8 mouse cellular contexts compared by ENCODE assay signal in genomic region chr11:95521563-95521962, GRCm38 (mm10). TPM values are rescaled to one million over a fixed set of nuclear protein-coding genes. Genes with fewer than 3 reads are reported as not detected.
DNase-seq lines count a peak whose midpoint lies in the region; ATAC-seq and TF ChIP-seq lines count a peak whose summit lies in the region.

No protein-coding gene starts in this region.

- WGBS in heart, embryonic 15.5 days, result under 1% methylated on average over 13 of the region's 13 CpGs
- WGBS in liver, embryonic 11.5 days, result 2% methylated on average over 13 of the region's 13 CpGs
- WGBS in stomach, embryonic 14.5 days, result 1% methylated on average over 13 of the region's 13 CpGs

- peak overlapping the region; percentile 57 for H3K4me2 ChIP-seq in heart, embryonic 15.5 days
- H3K4me2 ChIP-seq in liver, embryonic 11.5 days, result peak overlapping the region; percentile 52
- H3K4me2 ChIP-seq in myocyte (ENCODE audit: low read depth), result peak overlapping the region; percentile 38
- H3K4me2 ChIP-seq in stomach, embryonic 14.5 days (replicated peaks; ENCODE audit: low read depth, low read length), result peak overlapping the region; percentile 35

- no peaks in the 10 kb centered on the region for H3K9me3 ChIP-seq in heart, embryonic 15.5 days (replicated peaks)
- H3K9me3 ChIP-seq in liver, embryonic 11.5 days (ENCODE audit: control insufficient read depth, low read length), result no peaks in the 10 kb centered on the region
- H3K9me3 ChIP-seq in stomach, embryonic 14.5 days (ENCODE audit: control insufficient read depth, low read depth, low read length), result no peaks in the 10 kb centered on the region

- H3K27ac ChIP-seq in heart, embryonic 15.5 days, result no peak overlapping the region
- H3K27ac ChIP-seq in liver, embryonic 11.5 days (ENCODE audit: low read depth, low read length), result no peak overlapping the region
- no peak overlapping the region for H3K27ac ChIP-seq in stomach, embryonic 14.5 days (ENCODE audit: low read length)

- no peaks in the 10 kb centered on the region for H3K79me2 ChIP-seq in myocyte (ENCODE audit: control insufficient read depth, insufficient read depth)

- ATAC-seq in erythroid progenitor cell, adult 5-6 weeks (replicated peaks; ENCODE audit: low FRiP score, poor library complexity, severe bottlenecking), result peak; percentile 67
- 0 out of 2 replicates have a peak, but pooled peaks have one; percentile 31 for ATAC-seq in heart, embryonic 15.5 days (replicated peaks; ENCODE audit: insufficient number of reproducible peaks, insufficient read depth, low FRiP score, low read depth)
- ATAC-seq in liver, embryonic 11.5 days (replicated peaks; ENCODE audit: low FRiP score), result peak; percentile 39; the same call in 1 of the 2 replicates
- ATAC-seq in stomach, embryonic 14.5 days (ENCODE audit: insufficient number of reproducible peaks, insufficient read depth, low FRiP score, low read depth), result peak; percentile 35; the same call in 1 of the 2 replicates

- no peak for TF ChIP-seq POLR2A in brain, embryonic 14.5 days (IDR thresholded peaks at IDR 0.05; ENCODE audit: borderline replicate concordance, extremely low read depth, insufficient read depth, insufficient read length, poor library complexity, severe bottlenecking)
- TF ChIP-seq POLR2A in myocyte (IDR thresholded peaks at IDR 0.05; ENCODE audit: insufficient read length, low read depth), result no peak

- DNase-seq in CD4-positive helper T cell, adult 2 months (ENCODE audit: low read depth, low spot score), result peak; percentile 76
- DNase-seq in brain, embryonic 14.5 days (ENCODE audit: low read depth), result peak; percentile 89
- DNase-seq in kidney, postnatal 10 days, result peak; percentile 85
- DNase-seq in liver, embryonic 11.5 days (ENCODE audit: low spot score), result peak; percentile 69

- peaks cover 19% of the 10 kb centered on the region for H3K27me3 ChIP-seq in heart, embryonic 15.5 days
- H3K27me3 ChIP-seq in liver, embryonic 11.5 days (replicated peaks; ENCODE audit: control insufficient read depth, insufficient read depth, low read length), result peaks cover 19% of the 10 kb centered on the region
- H3K27me3 ChIP-seq in myocyte (ENCODE audit: control insufficient read depth, insufficient read depth, insufficient read length), result peaks cover 14% of the 10 kb centered on the region
- no peaks in the 10 kb centered on the region for H3K27me3 ChIP-seq in stomach, embryonic 14.5 days (ENCODE audit: control insufficient read depth, insufficient read depth, low read length)

- peak overlapping the region; percentile 31 for H3K4me3 ChIP-seq in heart, embryonic 15.5 days
- peak overlapping the region; percentile 5; the same call in 1 of the 2 replicates for H3K4me3 ChIP-seq in liver, embryonic 11.5 days (ENCODE audit: low read depth, low read length)
- no peak overlapping the region for H3K4me3 ChIP-seq in myocyte
- no peak overlapping the region; the same call in 1 of the 2 replicates for H3K4me3 ChIP-seq in stomach, embryonic 14.5 days (ENCODE audit: low read depth, low read length)

- peak; percentile 95 for TF ChIP-seq CTCF in brain, embryonic 14.5 days (IDR thresholded peaks at IDR 0.05; ENCODE audit: borderline replicate concordance, extremely low read depth, insufficient read depth, insufficient read length)

- H3K36me3 ChIP-seq in heart, embryonic 15.5 days, result no peaks in the 10 kb centered on the region
- H3K36me3 ChIP-seq in liver, embryonic 11.5 days (ENCODE audit: control insufficient read depth, insufficient read depth, low read length), result no peaks in the 10 kb centered on the region
- H3K36me3 ChIP-seq in myocyte (ENCODE audit: control insufficient read depth, insufficient read depth), result no peaks in the 10 kb centered on the region
- no peaks in the 10 kb centered on the region for H3K36me3 ChIP-seq in stomach, embryonic 14.5 days (ENCODE audit: control insufficient read depth, insufficient read depth, low read length)

- H3K9ac ChIP-seq in heart, embryonic 15.5 days, result no peak overlapping the region
- H3K9ac ChIP-seq in liver, embryonic 11.5 days (ENCODE audit: low read depth, low read length), result no peak overlapping the region
- no peak overlapping the region; the same call in 1 of the 2 replicates for H3K9ac ChIP-seq in stomach, embryonic 14.5 days (replicated peaks; ENCODE audit: low read depth, low read length)

- peaks cover 15% of the 10 kb centered on the region for H3K4me1 ChIP-seq in heart, embryonic 15.5 days (replicated peaks)
- no peaks in the 10 kb centered on the region for H3K4me1 ChIP-seq in liver, embryonic 11.5 days (replicated peaks; ENCODE audit: control insufficient read depth, insufficient read depth, low read length)
- H3K4me1 ChIP-seq in stomach, embryonic 14.5 days (ENCODE audit: control insufficient read depth, insufficient read depth, low read length), result no peaks in the 10 kb centered on the region; the same call in 1 of the 2 replicates

- H3ac ChIP-seq in myocyte (ENCODE audit: control insufficient read depth, insufficient read length), result no peak overlapping the region

TF ChIP-seq in myocyte, 11 proteins besides CTCF, POLR2A, EP300 and RAD21:
- TF ChIP-seq E2F4 (IDR thresholded peaks at IDR 0.05; ENCODE audit: insufficient read depth) (peak; percentile 30), CEBPB (IDR thresholded peaks at IDR 0.05; ENCODE audit: insufficient read depth, poor library complexity, severe bottlenecking) (no peak)

RNA-seq across cellular contexts. Expression of gene Nxph3, which starts 7.2 kb away (rescaled TPM):
- polyA plus RNA-seq in brain, embryonic 14.5 days (2012; rRNA removed), result 9.2 and 15.6 TPM in 2 replicates
- not detected in 2 replicates for total RNA-seq in erythroid progenitor cell, adult 5-6 weeks (2015; ENCODE audit: low replicate concordance)
- not detected in 2 replicates for total RNA-seq in erythroid progenitor cell, adult 5-6 weeks (2017; ENCODE audit: low replicate concordance)
- 0.08 and 0.16 TPM in 2 replicates for polyA plus RNA-seq in heart, embryonic 15.5 days (2015; fragmentation: Nextera tagmentation; extraction: Ambion mirVana)
- 0.10 TPM in 2 replicates for polyA plus RNA-seq in liver, embryonic 11.5 days (2014; fragmentation: Nextera tagmentation; extraction: Ambion mirVana)
- 0.04 TPM for polyA plus RNA-seq in myocyte (2012; fragmentation: generic; extraction: Trizol)
- 0.86 and 1.1 TPM in 2 replicates for polyA plus RNA-seq in stomach, embryonic 14.5 days (2014; fragmentation: Nextera tagmentation; extraction: Ambion mirVana)

Comparison
In these comparisons a context has a peak if more than half of its experiments do, and no peak if none do; other contexts are left out.
1. H3K4me3 ChIP-seq: peak in heart, embryonic 15.5 days (single experiment) and liver, embryonic 11.5 days (single experiment); none in myocyte (single experiment) and stomach, embryonic 14.5 days (single experiment).
2. Peak in every context shown above with its lines, with median percentiles within 50 percentile points of each other: DNase-seq, ATAC-seq and H3K4me2 ChIP-seq.